Mouse (Mus musculus): Measurements from ENCODE around the gene Foxs1.

GRCm38 (mm10) chr2:152951850-152952720, 19.1 kb upstream of the Foxs1 start:
- TF ChIP-seq POLR2A (IDR thresholded peaks at IDR 0.05; ENCODE audit: insufficient read depth, low read depth, low read length), result no peak
- TF ChIP-seq EP300 (IDR thresholded peaks at IDR 0.05; ENCODE audit: insufficient read depth, low read depth, low read length), result no peak
